Mouse (Mus musculus) bone marrow macrophage, adult 2 months (primary cell): ENCODE data around the gene Ogfod3.

Experiments
- CTCF ChIP-seq: IDR thresholded peaks from 2 replicates; pipeline ENCODE4 v1.5.1; 2012; ENCODE audit warnings: low read depth, mild to moderate bottlenecking, low read length, moderate library complexity
- POLR2A ChIP-seq: IDR thresholded peaks from 2 replicates; pipeline ENCODE4 v1.6.1; 2012; ENCODE audit warnings: mild to moderate bottlenecking, low read depth, low read length, borderline replicate concordance

DNA sequence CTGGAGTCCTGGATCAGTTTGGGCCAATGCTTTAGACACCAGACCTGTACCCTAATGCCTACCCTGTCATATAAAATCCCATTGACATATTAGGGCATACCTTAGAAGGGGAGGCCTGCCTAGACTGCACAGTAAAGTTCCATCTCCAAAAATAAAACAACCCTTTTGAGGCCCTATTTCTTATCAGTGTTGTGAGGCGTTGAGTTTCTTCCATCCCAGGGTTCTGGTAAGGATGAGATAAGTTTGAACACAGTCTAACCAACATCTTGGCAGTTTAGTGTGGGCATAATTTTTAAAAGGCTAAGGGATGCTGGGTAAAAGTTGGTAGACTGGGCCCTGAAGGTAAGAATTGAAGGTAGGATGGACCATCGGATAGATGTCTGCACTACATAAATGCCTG is 35.2 kb upstream of the Ogfod3 start:
- TF ChIP-seq CTCF (no peak), POLR2A (no peak)
